Mouse (Mus musculus) thymus, postnatal 14 days (tissue): ENCODE measurements at regions not wholly inside any gene's neighbourhood (a gene's known extent, or its start where the extent isn't known, plus 50 kb on each side); places are given as distances from the start of the nearest gene placed in this dataset.

ENCODE experiments used
- DNase-seq: peaks from one replicate; pipeline ENCODE4 v3.0.0; 2021

- no peak for DNase-seq
Observed at GRCm38 (mm10) chr8:40186715-40187583, 487.9 kb upstream of the Adam24 start.

GRCm38 (mm10) chr8:40187584-40187934 is 487.3 kb upstream of the Adam24 start:
- DNase-seq = no peak

DNA sequence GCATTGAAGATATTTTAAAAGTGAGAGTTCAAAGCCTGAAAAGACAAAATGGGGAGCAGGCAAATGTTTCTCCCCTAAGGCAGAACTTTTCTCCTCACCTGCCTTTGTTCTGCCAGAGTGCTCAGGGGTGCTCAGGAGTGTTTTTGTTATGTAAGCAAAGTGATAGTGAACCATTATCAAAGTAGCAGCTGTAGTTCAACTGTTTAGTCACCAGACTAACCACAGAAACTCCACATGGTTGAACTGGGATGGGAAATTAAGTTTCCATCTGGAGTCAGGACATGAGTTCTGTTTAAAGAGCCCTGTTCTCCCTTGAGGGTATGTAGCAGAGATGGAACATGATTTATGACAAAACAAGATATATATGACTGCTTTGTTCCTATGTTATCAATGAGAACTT is 482.6 kb upstream of the Adam24 start:
- DNase-seq = no peak

DNA sequence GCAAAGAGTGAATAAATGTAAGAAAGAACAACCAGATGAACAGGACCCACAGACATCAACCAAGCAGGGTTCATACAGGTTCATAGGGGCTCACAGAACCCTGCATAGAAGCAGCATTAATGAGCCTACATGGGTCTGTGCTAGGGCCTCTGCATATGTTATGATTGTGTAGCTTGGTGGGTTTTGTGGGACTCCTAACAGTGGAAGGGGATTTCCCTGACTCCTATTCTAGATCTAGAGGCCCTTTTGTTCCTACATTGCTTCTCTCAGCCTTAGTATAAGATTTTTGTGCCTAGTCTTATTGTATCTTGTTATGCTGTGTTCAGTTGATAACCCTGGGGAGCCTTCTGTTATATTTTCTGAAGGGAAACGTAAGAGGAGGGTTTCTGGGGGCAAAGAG is 481.7 kb upstream of the Adam24 start:
- no peak for DNase-seq

- DNase-seq = no peak
Observed at GRCm38 (mm10) chr8:40210871-40211270, 464.0 kb upstream of the Adam24 start.

GRCm38 (mm10) chr8:40223521-40223920 is 451.4 kb upstream of the Adam24 start:
- no peak for DNase-seq

GRCm38 (mm10) chr8:40227262-40227661 is 447.6 kb upstream of the Adam24 start:
- DNase-seq = no peak
